Mouse (Mus musculus) layer of hippocampus, adult 9-10 months (tissue): Measurements from ENCODE around the gene Usp2.

Experiments
- DNase-seq: peaks from one replicate; pipeline ENCODE4 v3.0.0; 2022; ENCODE audit warnings: low spot score

Usp2 gene

DNA sequence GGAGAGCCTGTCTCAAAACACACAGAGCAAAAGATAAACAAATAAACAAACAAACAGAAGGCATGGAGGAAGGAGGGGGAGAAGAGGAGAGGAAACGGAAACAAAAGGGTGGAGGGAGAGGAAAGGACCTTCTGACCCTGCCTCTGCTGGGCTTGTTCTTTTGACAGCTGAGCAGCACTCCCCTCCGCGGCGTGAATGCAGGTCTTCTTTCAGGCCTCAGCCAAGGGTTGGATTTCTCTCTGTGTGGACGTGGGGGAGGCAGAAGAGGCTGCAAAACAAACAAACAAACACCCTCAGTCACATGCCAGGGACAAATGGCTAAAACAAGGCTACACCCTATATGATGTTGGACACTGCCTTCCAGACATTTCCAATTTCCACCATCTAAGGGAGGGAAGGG lies 58.2 kb downstream of the Usp2 start:
- DNase-seq, result no peak

DNA sequence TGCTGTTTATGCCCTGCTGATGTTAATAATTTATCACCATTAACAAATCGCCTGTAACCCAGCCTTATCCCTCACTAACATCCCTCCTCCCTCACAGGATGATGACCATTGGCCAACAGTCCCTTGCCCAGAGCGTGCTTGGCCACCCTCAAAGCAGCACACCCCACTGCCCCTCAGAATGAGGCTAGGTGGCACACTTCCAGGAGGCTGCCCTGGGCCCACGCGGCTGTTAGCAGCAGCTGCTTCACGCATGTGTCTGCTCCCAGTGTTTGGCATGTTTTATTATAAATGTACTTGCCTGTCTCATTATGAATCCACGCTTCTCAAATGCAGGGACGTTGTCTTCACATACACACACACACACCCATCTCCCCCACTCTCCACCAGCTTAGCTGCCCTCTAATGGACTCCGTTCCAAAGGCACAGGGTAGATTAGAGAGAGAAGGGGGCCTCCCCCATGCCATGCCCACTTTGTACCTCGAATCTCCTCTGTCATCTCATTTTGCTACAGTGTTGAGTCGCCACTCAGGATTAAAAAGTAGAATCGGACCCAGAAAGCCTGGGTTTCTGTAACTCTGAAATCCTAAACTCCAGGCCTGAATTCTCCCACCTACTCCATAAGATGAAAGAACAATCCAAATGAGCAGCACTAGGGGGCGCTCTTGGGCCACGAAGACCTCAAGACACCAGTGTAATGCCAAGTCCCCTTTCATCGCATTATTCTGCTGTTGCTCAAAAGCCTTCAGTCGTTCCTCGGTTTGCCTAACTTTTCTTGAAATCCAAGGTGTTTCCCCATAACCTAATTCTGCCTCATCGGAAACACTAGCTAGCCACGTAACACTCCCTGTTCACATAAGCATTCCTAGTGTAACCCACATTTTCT lies 59.0 kb downstream of the Usp2 start:
- peak; percentile 92 for DNase-seq

DNA sequence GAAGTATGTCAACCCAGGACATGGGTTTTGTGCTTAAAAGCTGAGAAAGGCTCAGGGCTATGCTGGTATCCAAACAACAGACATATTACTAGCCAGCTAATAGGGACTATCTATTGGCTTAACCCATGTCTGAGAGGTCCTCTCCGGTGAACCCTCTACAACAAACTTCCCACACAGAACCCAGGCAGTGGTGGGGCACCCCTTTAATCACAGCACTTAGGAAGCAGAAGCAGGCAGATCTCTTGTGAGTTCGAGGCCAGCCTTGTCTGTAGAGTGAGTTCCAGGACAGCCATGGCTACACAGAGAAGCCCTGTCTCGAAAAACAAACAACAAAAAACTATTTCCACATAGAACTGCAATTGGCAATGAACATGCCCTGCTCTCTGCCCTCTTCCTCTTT lies 59.9 kb downstream of the Usp2 start:
- DNase-seq, result no peak

DNA sequence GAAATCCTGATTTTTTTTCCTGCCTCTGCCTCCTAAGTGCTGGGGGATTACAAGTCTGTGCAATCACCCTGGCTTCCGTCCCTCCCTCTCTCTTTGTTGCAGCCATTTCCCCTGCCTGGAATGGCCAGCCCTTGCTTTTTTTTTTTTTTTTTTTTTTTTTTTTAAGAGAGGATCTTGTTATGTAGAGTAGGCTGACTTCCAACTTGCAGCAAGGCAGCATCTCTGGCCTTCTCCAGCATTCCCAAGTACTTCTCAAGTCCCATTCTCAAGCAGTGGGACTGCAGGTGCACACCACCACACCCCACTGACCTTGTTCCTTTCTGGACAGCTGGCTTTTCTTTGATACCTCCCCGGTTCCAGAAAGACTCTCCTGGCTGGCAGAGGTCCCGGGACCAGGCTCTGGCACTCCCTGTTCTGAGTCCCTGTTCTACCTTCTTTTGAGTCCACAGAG lies 60.6 kb downstream of the Usp2 start:
- DNase-seq, result no peak

DNA sequence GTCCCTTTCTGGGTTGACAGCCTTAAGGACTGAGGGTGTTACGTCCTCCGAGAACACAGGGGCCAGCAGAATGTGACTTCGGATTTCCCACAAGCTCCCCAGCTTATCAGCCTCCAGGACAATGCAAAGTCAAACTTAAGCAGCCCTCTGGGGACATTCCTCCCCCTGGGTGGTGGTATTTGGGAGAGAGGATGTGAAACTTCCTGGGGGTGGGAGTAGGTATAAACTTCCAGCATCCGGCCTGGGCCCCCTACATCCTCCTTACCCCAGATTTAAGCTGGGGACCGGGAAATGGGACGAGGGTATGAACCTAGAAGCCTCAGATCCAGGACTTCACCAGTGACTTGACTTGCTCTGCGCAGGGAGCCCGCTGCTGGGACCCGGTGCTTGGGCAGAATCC lies 62.8 kb downstream of the Usp2 start:
- DNase-seq, result no peak

DNA sequence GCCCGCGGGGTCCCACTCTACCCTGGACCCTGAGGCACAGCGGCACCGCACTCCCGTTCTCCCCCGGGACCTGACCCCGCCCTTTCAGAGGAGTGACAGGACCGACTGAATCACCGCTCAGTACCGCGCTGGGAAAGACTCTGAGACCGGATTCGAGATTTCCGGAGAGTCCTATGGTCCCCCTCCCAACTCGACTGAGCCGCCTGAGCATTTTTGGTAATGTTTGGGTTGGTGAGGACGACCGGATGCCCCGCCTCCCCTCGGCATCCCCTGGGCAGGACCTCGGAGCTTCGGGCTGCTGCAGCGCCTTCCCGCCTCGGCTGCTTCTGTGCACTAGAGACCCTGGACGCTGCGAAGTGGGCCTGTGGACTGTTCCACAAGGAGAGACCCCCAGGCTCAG lies 63.2 kb downstream of the Usp2 start:
- no peak for DNase-seq

DNA sequence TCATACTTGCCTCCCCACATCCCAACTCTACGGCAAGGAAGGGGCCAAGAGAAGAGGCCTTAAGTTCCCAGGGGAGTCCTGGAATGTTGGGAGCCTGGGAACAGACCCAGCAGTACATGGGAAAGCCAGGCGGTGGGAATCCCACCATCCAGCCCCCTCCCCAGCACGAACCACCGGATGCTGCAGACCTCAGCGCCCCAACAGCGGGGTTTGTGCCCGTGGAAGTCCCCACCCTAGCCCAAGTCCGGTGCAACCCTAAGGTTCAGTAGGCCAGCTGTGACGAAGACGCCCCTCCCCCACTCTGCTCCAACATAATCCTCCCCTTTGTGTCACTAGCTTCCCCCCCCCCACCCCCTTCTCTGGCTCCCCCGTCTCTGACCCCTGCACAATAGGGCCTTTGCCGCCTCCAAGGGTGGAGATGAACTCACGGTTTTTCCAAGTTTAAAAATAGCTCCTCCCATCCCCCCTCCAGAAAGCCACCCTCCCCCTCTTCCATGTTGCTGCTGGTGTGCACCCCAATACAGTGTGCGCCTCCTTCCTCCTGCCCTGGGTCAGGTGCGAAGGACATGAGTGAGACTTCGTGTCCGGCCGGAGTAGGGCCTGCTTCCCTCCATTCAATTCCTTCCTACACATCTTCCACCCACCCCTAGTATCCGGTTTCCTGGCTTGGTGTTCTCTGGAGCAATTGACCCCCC lies 63.9 kb downstream of the Usp2 start:
- DNase-seq, result no peak

DNA sequence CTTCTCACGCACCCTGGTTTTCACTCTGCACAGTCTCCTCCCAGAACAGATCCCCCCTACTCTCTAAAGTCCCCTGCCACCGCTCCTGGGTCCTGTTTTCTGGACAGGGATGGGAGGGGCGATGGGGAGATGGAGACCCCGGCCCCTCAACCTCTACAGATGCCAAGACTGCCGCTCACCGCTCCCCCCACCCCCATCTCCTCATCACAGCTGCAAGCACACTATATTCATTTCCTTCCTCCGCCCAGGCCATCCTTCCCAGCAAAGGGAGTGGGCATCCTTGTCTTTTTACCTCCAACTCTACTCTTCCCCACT lies 64.4 kb downstream of the Usp2 start:
- DNase-seq, result no peak

DNA sequence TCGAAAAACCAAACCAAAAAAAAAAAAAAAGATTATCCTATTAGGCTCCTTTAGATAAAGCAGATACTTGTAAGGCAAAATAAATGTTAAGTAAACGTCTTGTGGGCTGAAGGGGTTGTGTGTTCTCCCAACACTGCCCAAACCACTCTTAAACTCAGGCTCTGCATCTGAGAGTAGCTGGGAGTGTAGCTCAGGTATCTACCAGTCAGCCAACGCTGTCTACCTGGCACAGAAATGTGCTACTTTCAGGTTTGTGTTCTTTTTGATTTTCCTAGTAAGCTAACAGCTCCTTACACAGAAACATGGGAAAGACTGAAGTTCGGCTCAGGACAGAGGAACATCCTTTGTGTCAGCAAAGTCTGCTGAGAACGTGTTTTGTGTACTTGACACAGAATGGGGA lies 65.4 kb downstream of the Usp2 start:
- DNase-seq, result no peak

DNA sequence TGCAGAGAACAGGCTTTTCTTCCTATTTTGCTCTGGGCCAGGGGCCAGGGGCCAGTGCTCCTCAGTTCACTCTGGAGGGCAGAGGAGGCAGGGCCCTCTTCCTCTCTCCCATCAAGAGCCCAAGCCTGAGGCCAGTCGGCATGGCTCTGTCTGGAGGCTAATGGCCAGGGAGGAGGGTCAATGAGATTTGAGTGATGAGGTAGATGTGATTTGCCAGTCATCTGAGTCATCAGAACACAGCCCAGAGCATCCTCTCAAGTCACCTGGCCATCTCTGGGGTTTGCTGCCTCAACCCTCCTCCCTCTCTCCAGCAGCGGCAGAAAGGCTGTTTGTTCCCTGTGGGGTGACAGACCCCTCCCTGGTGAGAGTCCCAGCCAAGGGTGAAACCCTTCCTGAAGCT lies 66.5 kb downstream of the Usp2 start:
- no peak for DNase-seq

DNA sequence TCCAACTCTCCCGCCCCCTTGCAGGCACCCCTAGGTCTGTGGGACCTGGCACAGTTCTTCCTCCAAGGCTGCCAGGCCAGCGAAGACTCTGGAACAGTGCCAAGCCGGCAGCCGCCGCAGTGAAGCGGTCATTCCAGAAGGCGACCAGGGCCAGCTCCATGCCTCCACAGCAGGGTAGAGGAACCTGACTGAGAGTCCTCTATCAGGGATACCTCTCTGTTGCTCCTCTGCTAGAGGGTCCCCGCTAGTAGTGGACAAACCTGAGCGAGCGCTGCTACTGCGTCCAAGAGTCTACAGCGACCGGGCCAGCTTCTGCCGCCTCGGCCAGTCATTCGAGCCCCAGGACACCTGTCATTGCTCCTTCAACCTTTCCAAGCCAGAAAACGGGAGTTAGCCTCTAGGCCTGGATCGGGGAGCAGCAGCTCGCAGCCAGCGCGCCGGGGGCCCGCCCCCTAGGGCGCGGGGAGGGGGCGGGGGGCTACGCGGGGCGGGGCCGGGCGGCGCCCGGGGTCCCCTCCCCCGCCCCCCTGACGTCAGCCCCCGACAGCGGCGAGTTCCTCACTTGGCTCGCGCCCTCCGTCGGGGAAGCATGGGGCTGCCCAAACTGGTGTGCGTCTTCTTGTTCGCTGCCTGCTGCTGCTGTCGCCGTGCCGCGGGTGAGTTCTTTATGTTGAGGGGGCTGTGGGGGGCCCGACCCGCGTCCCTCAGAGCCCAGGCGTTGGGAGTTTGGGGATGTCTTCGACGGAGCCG lies 67.5 kb downstream of the Usp2 start, which contains the start of gene Mcam:
Gene Mcam (plus strand): TSS at position 369 of the 750 bp plus-strand sequence.
- no peak for DNase-seq

DNA sequence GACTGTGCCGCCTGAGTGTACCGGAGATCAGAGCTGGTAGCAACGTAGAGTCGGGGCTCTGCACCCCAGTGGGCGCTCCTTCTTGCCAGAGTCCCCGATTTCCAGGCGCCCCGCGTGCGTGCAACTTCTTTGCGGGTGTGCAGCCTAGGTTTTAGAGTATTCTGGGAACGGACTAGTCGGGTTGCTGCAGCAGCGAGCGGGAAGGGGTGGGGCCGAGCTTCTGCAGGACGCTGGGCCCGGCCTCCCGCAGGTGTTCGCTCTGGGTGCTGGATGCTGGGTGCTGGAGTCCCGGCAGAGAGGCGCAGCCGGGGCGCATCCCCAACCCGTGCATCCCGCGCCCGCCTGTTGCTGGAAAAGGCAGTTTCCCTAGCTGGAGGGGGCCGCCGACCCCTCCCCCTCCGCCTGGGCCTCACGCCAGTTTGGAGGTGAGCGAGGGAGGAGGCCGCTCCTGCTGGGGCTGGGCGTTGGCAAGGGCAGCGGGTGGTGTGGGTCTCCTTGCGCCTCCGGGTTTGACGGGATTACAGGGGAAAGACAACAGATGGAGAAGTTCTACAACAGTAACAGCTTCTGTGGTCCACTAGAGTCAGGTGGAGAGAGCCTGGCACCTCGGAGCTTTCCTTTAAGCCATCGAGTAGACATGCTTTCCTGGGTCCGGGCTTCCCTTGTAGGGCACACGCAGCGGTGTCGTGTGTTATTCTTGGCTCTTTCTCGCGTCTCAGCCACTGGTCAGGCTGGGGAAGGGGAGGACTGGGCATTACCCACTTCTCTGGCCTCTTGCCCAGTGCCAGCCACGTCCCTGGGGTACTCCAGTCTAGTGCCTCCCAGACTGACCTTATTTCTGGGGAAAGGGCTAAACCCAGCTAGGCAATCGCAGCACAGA lies 68.3 kb downstream of the Usp2 start:
- no peak for DNase-seq

DNA sequence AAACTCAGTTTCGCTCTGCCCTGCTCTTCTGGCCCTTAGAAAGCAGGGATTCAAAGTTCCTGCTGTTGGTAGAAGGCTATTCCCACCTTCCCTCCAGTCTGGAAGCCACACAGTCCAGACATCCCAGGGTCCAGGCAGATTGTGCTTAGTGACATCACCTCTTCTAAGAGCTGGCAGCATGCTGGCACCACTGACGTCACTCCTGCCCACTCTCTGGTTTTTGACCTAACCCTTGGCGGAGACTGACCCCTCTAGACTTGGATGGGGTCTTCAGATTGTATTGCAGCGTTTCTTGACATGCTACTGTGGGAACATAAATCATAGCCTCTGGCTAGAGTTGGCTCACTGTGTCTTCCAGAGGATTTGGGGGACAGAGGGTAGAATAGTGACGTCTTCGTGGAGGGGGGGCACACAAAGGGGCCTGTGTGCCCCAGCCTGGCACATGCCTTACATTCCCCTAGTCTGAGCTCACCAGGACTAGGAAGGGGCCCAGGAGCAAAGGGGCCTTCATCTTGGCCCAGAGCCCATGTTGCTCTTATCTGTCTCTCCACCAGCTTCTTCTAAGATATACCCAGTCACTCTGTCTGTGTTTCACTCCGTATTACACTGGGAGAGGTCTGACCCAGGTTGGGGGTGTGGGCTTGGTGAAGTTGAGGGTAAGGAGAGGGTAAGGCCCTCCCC lies 69.0 kb downstream of the Usp2 start:
- DNase-seq, result no peak

DNA sequence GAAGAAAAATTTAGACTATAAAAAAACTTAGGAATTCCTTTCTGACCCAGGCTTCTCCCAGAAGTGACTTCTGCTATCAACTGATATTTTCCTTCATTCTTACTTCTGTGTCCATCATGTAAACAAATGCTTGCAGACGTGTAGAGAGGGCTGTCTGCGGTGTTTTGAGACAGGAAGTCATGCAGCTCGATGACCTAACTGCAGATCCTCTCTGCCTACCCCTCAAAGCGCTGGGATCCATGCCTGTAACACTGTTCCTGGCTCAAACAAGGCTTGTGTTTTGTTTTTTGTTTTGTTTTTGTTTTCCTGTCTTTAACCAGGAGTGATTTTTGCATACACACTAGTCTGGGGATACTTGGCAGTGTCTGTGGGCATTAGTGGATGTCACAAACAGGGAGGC lies 71.0 kb downstream of the Usp2 start:
- DNase-seq, result no peak

DNA sequence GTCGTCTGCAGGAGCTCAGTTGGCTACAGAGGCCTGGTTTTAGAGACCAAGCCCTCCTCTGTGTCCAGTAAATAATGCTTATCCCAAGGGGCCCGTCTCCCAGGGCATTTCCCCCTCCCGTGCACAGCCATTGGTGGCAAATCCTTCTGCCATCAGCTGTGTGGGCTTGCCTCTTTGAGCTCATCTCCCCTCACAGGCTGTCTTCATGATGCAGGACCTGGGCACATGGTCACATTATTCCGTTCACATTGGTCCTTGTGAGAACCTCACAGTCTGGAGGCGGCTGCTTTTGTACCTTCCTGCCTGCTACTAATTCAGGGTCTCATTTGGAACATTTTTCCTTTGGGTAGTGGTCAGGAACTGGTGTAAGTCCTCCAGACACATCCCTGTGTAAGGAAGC lies 75.1 kb downstream of the Usp2 start:
- DNase-seq, result no peak

DNA sequence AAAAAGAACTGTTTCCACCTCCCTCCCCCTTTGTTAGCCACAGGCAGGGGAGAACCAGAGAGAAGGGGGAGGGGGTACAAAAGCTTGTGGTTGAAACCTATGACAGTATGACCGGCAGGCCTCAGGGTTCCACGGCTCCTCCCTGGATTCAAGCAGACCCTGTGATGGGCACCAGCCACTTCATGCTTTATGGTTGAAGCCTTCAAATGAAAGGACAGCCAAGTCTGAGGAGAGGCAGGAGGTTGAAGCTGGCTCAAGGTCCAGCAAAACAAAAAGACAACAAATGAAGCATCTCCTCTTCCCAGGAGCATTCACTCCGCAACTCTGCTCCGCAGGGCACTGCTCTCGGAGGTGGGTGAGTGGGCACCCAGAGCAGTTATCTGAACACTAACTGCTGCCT lies 76.6 kb downstream of the Usp2 start:
- no peak for DNase-seq

DNA sequence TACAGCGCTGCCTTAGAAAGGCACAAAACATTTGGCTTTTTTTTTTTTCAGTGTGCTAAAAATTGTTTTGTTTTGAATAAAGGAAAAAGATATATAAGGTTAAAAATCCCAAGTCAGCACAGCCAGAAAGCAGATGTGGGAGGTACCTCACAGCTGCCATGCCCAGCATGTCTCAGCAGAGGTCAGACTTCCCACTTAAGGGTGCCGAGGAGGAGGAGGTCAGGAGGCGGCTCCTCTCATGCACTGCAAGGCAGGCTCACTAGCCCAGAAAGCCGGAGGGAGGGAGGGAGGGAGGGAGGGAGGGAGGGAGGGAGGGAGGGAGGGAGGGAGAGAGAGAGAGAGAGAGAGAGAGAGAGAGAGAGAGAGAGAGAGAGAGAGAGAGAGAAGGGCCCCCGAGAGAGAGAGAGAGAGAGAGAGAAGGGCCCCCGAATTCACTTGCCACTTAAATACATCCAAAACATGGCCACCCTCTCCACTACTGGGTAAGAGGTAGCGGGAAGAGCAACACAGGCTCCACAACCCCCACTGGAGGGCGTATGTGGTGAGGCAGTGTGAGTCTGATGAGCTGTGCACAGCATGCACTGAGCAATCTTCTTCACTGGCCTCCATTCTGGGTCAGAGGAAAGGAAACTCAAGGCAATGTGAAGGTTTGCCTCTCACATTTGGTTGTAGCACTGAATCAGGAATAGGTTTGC lies 77.3 kb downstream of the Usp2 start:
- DNase-seq, result no peak

DNA sequence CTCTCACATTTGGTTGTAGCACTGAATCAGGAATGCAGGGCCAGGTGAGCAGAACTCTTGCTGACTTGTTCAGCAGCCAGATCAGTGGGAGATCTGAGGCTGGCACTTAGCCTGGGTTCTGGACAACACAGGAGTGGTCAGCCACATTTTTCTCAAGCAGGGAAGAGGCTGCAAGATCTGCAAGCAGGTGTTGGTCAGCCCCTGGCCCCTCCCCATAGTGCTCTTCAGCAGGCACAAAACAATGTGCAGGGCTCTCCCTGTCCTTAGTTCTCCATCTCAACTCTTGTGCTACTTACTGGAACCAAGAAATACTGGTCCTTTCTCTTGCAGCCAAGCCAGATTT lies 77.9 kb downstream of the Usp2 start:
- no peak for DNase-seq
